Mouse (Mus musculus): ENCODE measurements around the gene Ghsr. TPM values are rescaled to one million over a fixed set of nuclear protein-coding genes. Genes with fewer than 3 reads are reported as not detected.

The Ghsr gene
- total and polyA plus RNA-seq, 3 experiments = not detected

DNA sequence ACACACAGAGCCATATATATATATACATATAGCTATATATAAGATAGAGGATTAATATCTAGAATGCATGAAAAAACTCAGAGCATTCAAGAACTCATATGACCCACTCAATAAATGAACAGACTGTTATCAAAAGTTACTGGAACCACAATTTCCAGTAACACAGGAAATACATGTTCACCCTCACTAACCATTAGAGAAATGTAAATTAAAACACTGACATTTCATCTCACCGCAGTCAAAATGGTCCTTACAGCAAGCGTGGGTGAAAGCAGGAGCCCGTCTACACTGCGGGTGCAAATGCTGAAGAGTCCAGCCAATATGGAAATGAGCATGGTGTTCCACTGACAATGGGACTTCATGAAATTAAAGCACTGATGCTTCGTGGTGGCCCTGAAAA is 40.4 kb upstream of the Ghsr start:
- no peak overlapping the region for H3K27ac ChIP-seq (ENCODE audit: insufficient read depth, low read depth)
- dilution Hi-C loops (cut with MboI; ENCODE audit: extremely low pct_ligation_motif_present, extremely low pct_unique_long_range_greater_than_20kb, low sequenced_read_pairs) = no loop called here
- H3K4me2 ChIP-seq (ENCODE audit: insufficient read depth, low read depth, poor library complexity, severe bottlenecking) = no peak overlapping the region
- H3K79me2 ChIP-seq (replicated peaks; ENCODE audit: control insufficient read depth, extremely low read depth, insufficient read depth, poor library complexity, severe bottlenecking) = no peaks in the 10 kb centered on the region
- no peak overlapping the region for H3K9ac ChIP-seq (ENCODE audit: insufficient read depth, low read depth)
- no peak overlapping the region for H3K4me3 ChIP-seq (replicated peaks in 1 of 3; ENCODE audit: low read depth in 2 of 3, low read length in 2 of 3, poor library complexity in 1 of 3)
- in situ Hi-C loops (cut with MboI; ENCODE audit: low pct_ligation_motif_present, low pct_unique_long_range_greater_than_20kb, low sequenced_read_pairs) = loop anchor here (10.0 kb wide), 1 partner anchor 134 kb away; no protein-coding TSS in a partner anchor
- DNase-seq (ENCODE audit: extremely low read depth) = no peak
- H3K36me3 ChIP-seq (replicated peaks in 1 of 2; ENCODE audit: control insufficient read depth in 1 of 2, insufficient read depth in 1 of 2, low read length in 1 of 2) = no peaks in the 10 kb centered on the region
- peaks cover 23 to 31% of the 10 kb centered on the region in 2 experiments for H3K4me1 ChIP-seq (ENCODE audit: control insufficient read depth in 1 of 2, insufficient read depth in 2 of 2)
- H3K27me3 ChIP-seq (replicated peaks) = no peaks in the 10 kb centered on the region
- TF ChIP-seq JUND (conservative IDR thresholded peaks at IDR 0.05; ENCODE audit: low read depth, low read length) (no peak), ELF1 (IDR thresholded peaks at IDR 0.05; ENCODE audit: low read depth, low read length) (no peak), TCF12 (IDR thresholded peaks at IDR 0.05; ENCODE audit: low read depth, low read length) (no peak), SMC3 (IDR thresholded peaks at IDR 0.05; ENCODE audit: low read depth, low read length) (no peak), ETS1 (conservative IDR thresholded peaks at IDR 0.05; ENCODE audit: low read depth, low read length) (no peak), EP300 (IDR thresholded peaks at IDR 0.05; ENCODE audit: low read length) (no peak), MAZ (IDR thresholded peaks at IDR 0.05; ENCODE audit: low read depth, low read length) (no peak), MEF2A (IDR thresholded peaks at IDR 0.05; ENCODE audit: borderline replicate concordance, low read depth, low read length) (no peak), GABPA (IDR thresholded peaks at IDR 0.05; ENCODE audit: insufficient replicate concordance, low read depth, low read length) (no peak), SIN3A (IDR thresholded peaks at IDR 0.05; ENCODE audit: low read length) (no peak), ZNF384 (IDR thresholded peaks at IDR 0.05; ENCODE audit: low read depth, low read length) (no peak), IRF4 (IDR thresholded peaks at IDR 0.05; ENCODE audit: low read depth, low read length) (no peak), E2F4 (IDR thresholded peaks at IDR 0.05; ENCODE audit: insufficient replicate concordance, low read depth, low read length) (no peak), USF1 (IDR thresholded peaks at IDR 0.05; ENCODE audit: low read depth, low read length) (no peak), RCOR1 (conservative IDR thresholded peaks at IDR 0.05; ENCODE audit: low read depth, low read length) (no peak), MXI1 (IDR thresholded peaks at IDR 0.05; ENCODE audit: low read depth, low read length) (no peak), PAX5 (IDR thresholded peaks at IDR 0.05; ENCODE audit: low read length) (no peak)
- no peaks in the 10 kb centered on the region for H3K9me3 ChIP-seq (replicated peaks; ENCODE audit: low read length)

DNA sequence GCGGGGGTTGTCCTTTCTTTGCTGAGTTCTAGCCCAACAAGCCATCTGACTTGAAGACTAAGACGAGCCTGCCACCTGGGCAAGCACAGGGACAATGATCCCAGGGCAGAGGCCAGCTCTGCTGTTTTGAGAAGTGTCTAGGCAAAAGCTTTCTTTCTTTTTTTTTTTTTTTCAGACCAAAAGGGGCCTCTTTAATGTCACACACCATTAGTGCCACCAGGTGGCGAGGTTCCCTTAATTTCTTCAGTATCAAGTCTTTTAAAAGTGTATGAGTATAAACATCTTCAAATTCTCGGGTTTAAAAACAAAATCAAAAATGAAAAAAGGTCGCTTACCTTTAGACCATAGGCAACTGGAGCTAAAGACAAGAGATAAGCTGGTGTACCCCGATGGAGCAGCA is 32.7 kb upstream of the Ghsr start:
- TF ChIP-seq SMC3 (IDR thresholded peaks at IDR 0.05; ENCODE audit: low read depth, low read length) = peak; percentile 66
- peak; percentile 98 for TF ChIP-seq ZNF384 (IDR thresholded peaks at IDR 0.05; ENCODE audit: low read depth, low read length)
- TF ChIP-seq CTCF (conservative IDR thresholded peaks at IDR 0.05 in 1 of 2, IDR thresholded peaks at IDR 0.05 in 1 of 2; ENCODE audit: low read depth in 2 of 2, low read length in 2 of 2) = peak in 1 of 2 experiments; percentile 74; a peak in 2 of 4 replicates
- TF ChIP-seq NRF1 (IDR thresholded peaks at IDR 0.05; ENCODE audit: low read depth, low read length) = no peak
- no peak for TF ChIP-seq GABPA (IDR thresholded peaks at IDR 0.05; ENCODE audit: insufficient replicate concordance, low read depth, low read length)
- TF ChIP-seq TBP (conservative IDR thresholded peaks at IDR 0.05; ENCODE audit: low read depth, low read length) = no peak
- peak; percentile 64 for TF ChIP-seq RAD21 (IDR thresholded peaks at IDR 0.05; ENCODE audit: low read depth, low read length)
- no peak for TF ChIP-seq ZMIZ1 (IDR thresholded peaks at IDR 0.05; ENCODE audit: low read depth, low read length)
- no peak for TF ChIP-seq CHD1 (IDR thresholded peaks at IDR 0.05; ENCODE audit: low read depth, low read length)
- TF ChIP-seq CHD2 (IDR thresholded peaks at IDR 0.05; ENCODE audit: low read length) = no peak
- H3K9me3 ChIP-seq (replicated peaks; ENCODE audit: low read length) = no peaks in the 10 kb centered on the region
- in situ Hi-C loops (cut with MboI; ENCODE audit: low pct_ligation_motif_present, low pct_unique_long_range_greater_than_20kb, low sequenced_read_pairs) = loop anchor here (10.0 kb wide), 1 partner anchor 126 kb away; no protein-coding TSS in a partner anchor
- peak; percentile 49 for DNase-seq (ENCODE audit: extremely low read depth)
- no peaks in the 10 kb centered on the region for H3K27me3 ChIP-seq (replicated peaks)
- dilution Hi-C loops (cut with MboI; ENCODE audit: extremely low pct_ligation_motif_present, extremely low pct_unique_long_range_greater_than_20kb, low sequenced_read_pairs) = no loop called here
- no peaks in the 10 kb centered on the region for H3K79me2 ChIP-seq (replicated peaks; ENCODE audit: control insufficient read depth, extremely low read depth, insufficient read depth, poor library complexity, severe bottlenecking)
- H3K27ac ChIP-seq (ENCODE audit: insufficient read depth, low read depth) = no peak overlapping the region
- H3K4me1 ChIP-seq (ENCODE audit: control insufficient read depth in 1 of 2, insufficient read depth in 2 of 2) = 0 out of 4 replicates have a peak, but pooled peaks cover 0 to 7% of the 10 kb centered on the region in 2 experiments
- H3K9ac ChIP-seq (ENCODE audit: insufficient read depth, low read depth) = no peak overlapping the region
- no peaks in the 10 kb centered on the region for H3K36me3 ChIP-seq (replicated peaks in 1 of 2; ENCODE audit: control insufficient read depth in 1 of 2, insufficient read depth in 1 of 2, low read length in 1 of 2)
- no peak overlapping the region for H3K4me3 ChIP-seq (replicated peaks in 1 of 3; ENCODE audit: low read depth in 2 of 3, low read length in 2 of 3, poor library complexity in 1 of 3)
- H3K4me2 ChIP-seq (ENCODE audit: insufficient read depth, low read depth, poor library complexity, severe bottlenecking) = peak overlapping the region; percentile 56

All from CH12.LX (cell line).